In genomic region chr7:120553181-120553551, GRCm38 (mm10) we compare ENCODE assay signal across 18 mouse cellular contexts.
DNase-seq lines count a peak whose midpoint lies in the region; ATAC-seq lines count a peak whose summit lies in the region.
"Had no signal": no experiment of that assay in that cellular context is flagged by ENCODE, and none has a peak within 500 bp of the region (broad histone marks: within the 10 kb centered on the region; RNA-seq: fewer than 3 reads in every experiment).

No protein-coding gene starts in this region.

- no peak overlapping the region for H3K9ac ChIP-seq in forebrain, embryonic 12.5 days
- no peak overlapping the region for H3K9ac ChIP-seq in hindbrain, embryonic 15.5 days
- H3K9ac ChIP-seq in midbrain, embryonic 16.5 days (ENCODE audit: low read depth, low read length): peak overlapping the region; percentile 51; the same call in 1 of the 2 replicates
- H3K9ac ChIP-seq: intestine, embryonic 15.5 days; liver, embryonic 14.5 days had no signal

- peaks cover 4% of the 10 kb centered on the region for H3K4me1 ChIP-seq in forebrain, embryonic 12.5 days
- no peaks in the 10 kb centered on the region for H3K4me1 ChIP-seq in hindbrain, embryonic 15.5 days (replicated peaks)
- no peaks in the 10 kb centered on the region for H3K4me1 ChIP-seq in midbrain, embryonic 16.5 days (ENCODE audit: control insufficient read depth, insufficient read depth, low read length)
- no peaks in the 10 kb centered on the region for H3K4me1 ChIP-seq in heart, embryonic 10.5 days
- H3K4me1 ChIP-seq: intestine, embryonic 15.5 days had no signal

- peak overlapping the region; percentile 44 for H3K4me2 ChIP-seq in forebrain, embryonic 12.5 days
- peak overlapping the region; percentile 49 for H3K4me2 ChIP-seq in hindbrain, embryonic 15.5 days
- H3K4me2 ChIP-seq in midbrain, embryonic 16.5 days (ENCODE audit: low read length): peak overlapping the region; percentile 65
- H3K4me2 ChIP-seq: intestine, embryonic 15.5 days had no signal

- DNase-seq in frontal cortex, postnatal 25 days (ENCODE audit: low spot score in 2 of 2): no peak
- DNase-seq in layer of hippocampus, adult 11-12 months (ENCODE audit: low spot score): no peak
- DNase-seq in ovary, postnatal 14 days (ENCODE audit: low spot score): no peak
- DNase-seq in heart, embryonic 10.5 days (ENCODE audit: low spot score): no peak
- DNase-seq: adrenal gland, adult 8-10 months; cerebellum, postnatal 25 days; gastrocnemius, postnatal 25 days; kidney, postnatal 10 days; lung, postnatal 4 days; thymus, adult 18-20 months had no signal

- no peaks in the 10 kb centered on the region for H3K36me3 ChIP-seq in forebrain, embryonic 12.5 days (replicated peaks)
- no peaks in the 10 kb centered on the region for H3K36me3 ChIP-seq in hindbrain, embryonic 15.5 days
- H3K36me3 ChIP-seq in midbrain, embryonic 16.5 days (ENCODE audit: control insufficient read depth, insufficient read depth, low read length): no peaks in the 10 kb centered on the region
- no peaks in the 10 kb centered on the region for H3K36me3 ChIP-seq in heart, embryonic 10.5 days
- H3K36me3 ChIP-seq: intestine, embryonic 15.5 days had no signal

- H3K27ac ChIP-seq in forebrain, embryonic 12.5 days: no peak overlapping the region
- H3K27ac ChIP-seq in hindbrain, embryonic 15.5 days (replicated peaks): 0 out of 2 replicates have a peak overlapping the region, but pooled peaks have one; percentile 26
- peak overlapping the region; percentile 69 for H3K27ac ChIP-seq in midbrain, embryonic 16.5 days (ENCODE audit: low read length)
- no peak overlapping the region for H3K27ac ChIP-seq in heart, embryonic 10.5 days
- H3K27ac ChIP-seq: intestine, embryonic 15.5 days; liver, embryonic 14.5 days had no signal

- peak overlapping the region; percentile 23 for H3K4me3 ChIP-seq in forebrain, embryonic 12.5 days (replicated peaks)
- peak overlapping the region; percentile 28 for H3K4me3 ChIP-seq in hindbrain, embryonic 15.5 days
- peak overlapping the region; percentile 41 for H3K4me3 ChIP-seq in midbrain, embryonic 16.5 days (ENCODE audit: low read depth, low read length)
- no peak overlapping the region for H3K4me3 ChIP-seq in heart, embryonic 10.5 days
- H3K4me3 ChIP-seq: erythroblast, embryonic 14.5 days; intestine, embryonic 15.5 days; myocyte had no signal

- no peaks in the 10 kb centered on the region for H3K9me3 ChIP-seq in forebrain, embryonic 12.5 days
- H3K9me3 ChIP-seq in hindbrain, embryonic 15.5 days: no peaks in the 10 kb centered on the region
- H3K9me3 ChIP-seq in midbrain, embryonic 16.5 days (replicated peaks; ENCODE audit: control insufficient read depth, low read length, poor library complexity, severe bottlenecking): no peaks in the 10 kb centered on the region
- no peaks in the 10 kb centered on the region for H3K9me3 ChIP-seq in heart, embryonic 10.5 days
- H3K9me3 ChIP-seq: intestine, embryonic 15.5 days had no signal

- peak; percentile 34 for ATAC-seq in frontal cortex, adult (ENCODE audit: low TSS enrichment)
- ATAC-seq in forebrain, embryonic 12.5 days (ENCODE audit: low FRiP score): no peak
- peak; percentile 45; the same call in 1 of the 2 replicates for ATAC-seq in hindbrain, embryonic 15.5 days (ENCODE audit: low FRiP score, low read depth)
- ATAC-seq in midbrain, embryonic 16.5 days: peak; percentile 78
- ATAC-seq: intestine, embryonic 15.5 days had no signal

- H3K27me3 ChIP-seq in forebrain, embryonic 12.5 days: no peaks in the 10 kb centered on the region
- no peaks in the 10 kb centered on the region for H3K27me3 ChIP-seq in hindbrain, embryonic 15.5 days
- H3K27me3 ChIP-seq in midbrain, embryonic 16.5 days (ENCODE audit: control insufficient read depth, insufficient read depth, low read depth, low read length): no peaks in the 10 kb centered on the region
- H3K27me3 ChIP-seq in heart, embryonic 10.5 days (ENCODE audit: insufficient read depth, poor library complexity, severe bottlenecking): no peaks in the 10 kb centered on the region
- H3K27me3 ChIP-seq: intestine, embryonic 15.5 days had no signal

- whole genome bisulfite sequencing in forebrain, embryonic 12.5 days: 46% methylated on average over 12 of the region's 12 CpGs
- WGBS in hindbrain, embryonic 15.5 days: 45% methylated on average over 12 of the region's 12 CpGs
- WGBS in midbrain, embryonic 16.5 days: 44% methylated on average over 12 of the region's 12 CpGs
- 47% methylated on average over 12 of the region's 12 CpGs for WGBS in heart, embryonic 10.5 days

Comparison
In these comparisons a context has a peak if more than half of its experiments do, and no peak if none do; other contexts are left out.
1. H3K27ac ChIP-seq: peak in hindbrain, embryonic 15.5 days (single experiment) and midbrain, embryonic 16.5 days (single experiment); none in forebrain, embryonic 12.5 days (single experiment) and heart, embryonic 10.5 days (single experiment).
2. Peak in every context shown above with its lines, with median percentiles within 50 percentile points of each other: H3K4me2 ChIP-seq.